Mouse (Mus musculus) NIH3T3 (cell line): ENCODE measurements at regions not wholly inside any gene's neighbourhood (a gene's known extent, or its start where the extent isn't known, plus 50 kb on each side); places are given as distances from the start of the nearest gene placed in this dataset.
A peak's percentile ranks its signal among the peaks of the same experiment; 100 is the strongest.

ENCODE experiments used
- DNase-seq: peaks from one replicate; pipeline ENCODE4 v3.0.0-alpha.2; 2012; ENCODE audit warnings: low read depth

DNA sequence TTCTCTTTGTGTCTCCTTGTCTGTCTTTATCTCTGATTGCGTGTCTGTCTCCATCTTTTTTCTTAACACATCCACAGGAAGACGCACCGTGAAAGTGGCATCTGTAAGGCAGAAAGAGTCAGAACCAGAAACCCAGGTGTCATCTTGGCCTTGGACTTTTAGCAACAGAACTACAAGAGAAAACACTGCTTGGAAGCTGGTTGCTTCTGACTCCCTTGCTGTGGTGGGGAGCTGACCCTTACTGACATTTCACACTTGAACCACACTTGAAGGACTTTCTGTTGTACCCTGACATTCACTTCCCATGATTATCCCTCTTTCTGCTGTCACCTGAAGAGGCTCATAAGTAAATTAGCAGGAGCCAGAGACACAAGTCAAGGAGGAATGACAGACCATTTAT, 180.6 kb downstream of the Irx2 start:
- no peak for DNase-seq

DNA sequence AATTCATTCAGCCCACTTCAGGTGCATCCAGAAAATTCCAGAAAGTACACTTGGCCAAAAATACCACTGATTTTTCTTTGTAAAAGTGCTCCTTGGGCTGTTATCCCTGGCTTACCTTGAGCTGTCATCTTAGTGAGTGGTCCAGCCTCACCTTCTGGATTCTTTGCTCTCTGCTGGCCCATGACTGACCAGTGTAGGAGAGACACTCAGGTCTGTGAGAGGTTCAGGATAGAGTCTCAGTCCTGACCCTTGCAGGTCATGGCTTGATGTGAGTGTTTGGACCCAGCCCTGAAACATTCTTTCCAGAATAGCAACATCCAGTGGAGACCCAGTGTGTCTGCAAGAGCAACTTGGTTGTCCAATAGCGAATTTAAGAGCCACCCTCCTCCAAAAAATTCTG, 182.0 kb downstream of the Irx2 start:
- DNase-seq: no peak

DNA sequence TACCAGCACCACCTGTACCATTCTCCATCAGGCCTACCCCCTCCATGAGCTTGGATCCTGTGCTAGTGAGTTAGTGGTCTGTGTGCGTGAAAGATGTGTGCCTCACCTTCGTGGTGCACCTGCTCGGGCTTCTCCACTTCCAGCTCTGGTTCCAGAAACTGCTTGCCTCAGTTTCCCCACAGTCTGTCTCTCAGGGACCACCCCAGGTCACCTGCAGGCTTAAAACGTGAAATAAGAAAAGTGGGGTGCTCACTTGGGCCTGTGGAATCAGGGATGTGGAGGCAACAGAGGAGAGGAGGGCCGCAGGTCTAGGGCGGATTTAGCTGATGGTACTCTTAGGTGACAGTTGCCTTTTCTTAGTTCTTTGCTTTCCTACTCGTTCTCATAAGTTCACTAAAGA, 186.0 kb downstream of the Irx2 start:
- no peak for DNase-seq

DNA sequence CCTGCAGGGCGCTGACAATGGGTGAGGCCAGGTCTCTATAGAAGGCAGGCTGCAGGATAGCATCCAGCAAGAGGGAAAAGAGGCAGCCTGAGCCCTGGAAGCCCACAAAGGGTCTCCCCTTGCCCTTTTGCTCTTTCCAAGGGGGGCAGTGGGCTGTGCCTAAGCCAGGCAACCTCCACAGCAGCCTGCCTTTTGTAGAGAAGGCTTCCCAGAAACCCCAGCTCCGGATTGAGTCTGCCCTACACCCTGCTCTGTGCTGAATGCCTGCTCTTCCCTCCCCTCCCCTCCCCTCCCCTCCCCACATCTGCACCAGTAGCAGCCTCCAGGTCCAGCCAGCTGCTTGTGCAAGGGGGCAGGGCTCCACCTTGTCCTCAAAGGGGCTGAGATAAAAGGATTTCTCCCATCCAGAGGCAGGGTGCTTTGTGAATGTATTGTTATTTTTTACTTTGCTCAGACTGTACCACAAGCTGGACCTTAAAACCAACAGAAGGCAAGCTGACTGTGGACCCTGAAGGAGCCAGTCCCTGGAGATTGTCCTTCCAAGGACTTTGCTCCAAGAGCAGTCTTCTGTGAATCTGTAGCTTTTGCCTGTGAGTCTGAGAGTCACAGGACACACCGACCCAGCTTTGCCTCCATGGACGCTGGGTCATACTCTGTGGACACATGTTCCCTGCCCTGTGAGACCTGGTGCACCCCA, 186.8 kb downstream of the Irx2 start:
- DNase-seq: no peak

DNA sequence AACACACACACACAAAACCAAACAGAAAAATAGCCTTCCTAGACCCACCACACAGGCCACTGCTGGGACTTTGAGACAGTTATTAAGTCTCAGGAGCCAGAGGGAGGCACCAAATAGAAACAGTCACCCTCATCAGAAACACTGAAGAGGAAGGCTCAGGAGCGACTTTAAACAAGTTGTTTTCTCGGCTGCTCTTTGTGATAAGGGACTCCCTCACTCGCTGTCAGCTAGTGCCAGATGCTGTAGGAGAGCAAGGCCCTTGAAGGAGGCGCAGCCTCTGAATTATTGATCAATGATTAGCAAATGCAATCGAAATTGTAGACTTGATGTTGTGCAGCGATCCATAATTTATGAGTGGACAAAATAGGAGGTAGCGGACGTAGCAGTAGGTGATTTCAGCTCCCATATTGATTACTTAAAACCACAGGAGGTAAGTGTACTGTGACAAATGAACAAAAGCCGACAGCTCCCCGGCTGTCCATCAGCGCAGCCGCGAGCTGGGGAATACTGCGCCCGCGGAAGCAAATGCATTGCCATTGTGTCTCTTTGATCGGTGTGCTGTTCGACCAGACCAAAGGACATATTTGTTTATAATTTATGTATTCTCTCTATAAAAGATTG, 187.4 kb downstream of the Irx2 start:
- DNase-seq: no peak

DNA sequence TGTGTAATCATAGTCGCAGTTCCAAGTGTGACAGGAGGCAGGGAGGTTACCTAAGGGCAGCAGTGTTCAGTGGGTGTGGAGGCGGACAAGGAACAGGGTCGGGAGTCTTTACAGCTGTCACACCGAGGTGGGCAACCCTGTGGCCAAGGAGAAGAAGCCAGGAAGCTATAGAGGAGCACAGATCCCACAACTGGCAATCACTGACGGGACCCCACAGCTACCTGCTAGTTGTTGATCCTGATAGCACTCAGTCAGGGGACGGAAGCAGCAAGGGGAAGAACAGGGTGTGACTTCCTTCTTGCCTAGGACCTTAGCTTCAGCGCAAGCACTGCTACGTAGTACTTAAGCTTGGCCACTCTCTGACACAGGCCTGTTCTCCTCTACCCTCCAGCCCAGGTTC, 188.2 kb downstream of the Irx2 start:
- DNase-seq: no peak

DNA sequence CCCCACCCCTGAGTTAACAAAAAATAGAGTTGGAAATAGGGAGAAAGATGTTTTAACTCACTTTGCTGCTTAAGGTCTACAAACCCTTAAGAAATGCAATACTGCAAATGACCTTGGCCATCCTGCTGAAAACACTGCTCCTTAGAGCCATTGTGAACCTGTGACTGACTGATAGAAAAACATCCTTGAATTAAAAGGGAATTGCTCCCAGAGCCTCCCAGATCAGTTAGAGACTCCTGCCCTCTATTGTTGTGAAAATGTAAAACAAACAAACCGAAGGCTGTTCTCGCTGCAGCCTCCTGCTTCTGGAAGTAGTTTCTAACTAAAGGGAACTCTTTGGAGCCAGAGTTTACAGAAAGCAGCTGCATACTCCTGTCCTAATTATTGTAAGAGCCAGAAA, 188.9 kb downstream of the Irx2 start:
- no peak for DNase-seq

DNA sequence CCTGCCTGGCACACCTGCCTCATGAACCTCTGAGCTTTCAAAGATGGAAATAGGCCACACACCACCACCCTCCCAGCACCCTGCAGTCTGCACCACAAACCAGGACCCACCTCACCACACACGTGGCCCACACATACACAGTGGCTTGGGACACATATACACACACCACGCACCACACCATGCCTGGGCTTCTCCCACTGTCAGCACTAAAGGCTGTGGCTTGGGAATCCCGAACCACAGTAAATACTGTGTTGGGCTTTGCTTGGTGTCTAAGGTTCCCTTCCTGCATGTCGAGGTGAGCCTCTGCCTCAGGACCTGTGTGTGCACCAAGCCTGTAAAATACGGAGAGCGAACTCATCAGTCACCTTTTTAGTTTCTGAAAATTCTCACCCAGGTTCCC, 189.3 kb downstream of the Irx2 start:
- peak; percentile 2 for DNase-seq

DNA sequence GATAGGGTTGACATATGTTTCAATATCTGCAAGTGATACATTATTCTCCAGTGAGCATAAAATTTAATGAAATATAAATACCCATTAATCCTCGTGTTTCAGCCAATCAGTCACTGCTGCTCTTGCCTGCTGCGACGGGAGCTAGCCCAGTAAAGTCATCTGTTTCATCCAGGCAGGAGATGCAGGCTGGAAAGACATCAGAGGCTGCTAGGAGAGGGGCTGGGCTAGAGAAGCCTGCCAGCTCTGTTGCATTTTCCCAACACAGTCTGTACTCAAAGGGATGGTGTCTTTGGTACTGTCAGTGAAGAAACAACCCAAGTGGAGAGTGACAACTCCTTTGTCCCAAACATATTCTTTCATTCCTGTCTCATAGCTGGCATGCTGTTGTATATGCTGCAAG, 198.0 kb downstream of the Irx2 start:
- DNase-seq: no peak

DNA sequence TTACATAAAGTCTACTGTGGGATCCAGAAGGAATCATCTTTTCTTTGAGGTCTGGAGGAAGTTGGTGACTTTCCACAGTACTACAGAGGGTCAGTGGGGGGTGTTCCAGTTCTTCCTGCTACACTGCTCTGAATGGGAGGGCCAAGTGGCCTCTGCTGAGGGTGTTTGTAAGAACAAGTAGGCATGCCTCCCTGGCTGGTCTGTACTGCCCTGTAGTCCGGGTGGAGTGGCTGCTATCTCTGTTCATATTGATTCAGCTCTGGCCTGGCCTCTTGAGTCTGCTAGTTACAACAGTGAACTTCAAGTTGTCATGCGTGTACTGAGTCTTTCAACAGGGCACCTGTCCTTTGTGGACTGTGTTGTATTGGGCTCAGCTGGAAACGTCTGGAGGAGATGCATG, 200.7 kb downstream of the Irx2 start:
- DNase-seq: no peak

DNA sequence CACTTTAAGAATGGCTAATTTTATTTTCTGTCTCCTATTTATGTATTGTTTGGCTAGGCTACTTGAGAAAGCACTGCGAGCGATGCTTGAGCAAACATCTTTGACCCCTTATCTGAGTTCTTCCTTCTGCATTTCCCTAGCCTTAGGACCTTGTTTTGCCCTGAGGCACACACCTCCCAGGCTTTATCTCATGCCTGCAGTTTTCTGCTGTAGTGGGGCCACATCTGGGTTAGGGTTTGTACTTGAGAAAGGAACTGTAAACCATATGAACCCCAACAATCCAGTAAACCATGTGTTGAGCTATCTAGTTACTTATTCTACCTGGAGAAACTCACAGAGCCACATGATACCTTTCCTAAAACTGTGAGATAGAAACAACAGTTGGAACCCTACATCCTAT, 204.7 kb downstream of the Irx2 start:
- no peak for DNase-seq

DNA sequence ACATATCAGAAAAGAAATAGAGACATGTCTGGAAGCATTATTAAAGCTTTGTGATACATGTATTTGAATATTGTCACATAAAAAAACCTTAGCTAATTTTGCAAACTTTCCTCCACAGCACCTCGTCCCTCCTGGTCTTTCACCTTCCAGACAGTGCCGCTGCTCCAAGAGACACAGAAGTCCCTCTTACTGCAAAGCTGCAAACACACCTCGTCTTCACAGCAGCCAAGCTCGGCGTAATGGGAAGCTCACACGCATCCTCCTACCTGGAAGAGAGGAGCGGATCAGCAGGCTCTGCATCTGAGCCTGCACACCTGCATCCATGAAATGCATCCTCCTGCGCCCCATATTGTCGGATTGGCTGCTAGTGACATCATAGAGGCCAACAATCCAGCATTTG, 208.4 kb downstream of the Irx2 start:
- DNase-seq: no peak

DNA sequence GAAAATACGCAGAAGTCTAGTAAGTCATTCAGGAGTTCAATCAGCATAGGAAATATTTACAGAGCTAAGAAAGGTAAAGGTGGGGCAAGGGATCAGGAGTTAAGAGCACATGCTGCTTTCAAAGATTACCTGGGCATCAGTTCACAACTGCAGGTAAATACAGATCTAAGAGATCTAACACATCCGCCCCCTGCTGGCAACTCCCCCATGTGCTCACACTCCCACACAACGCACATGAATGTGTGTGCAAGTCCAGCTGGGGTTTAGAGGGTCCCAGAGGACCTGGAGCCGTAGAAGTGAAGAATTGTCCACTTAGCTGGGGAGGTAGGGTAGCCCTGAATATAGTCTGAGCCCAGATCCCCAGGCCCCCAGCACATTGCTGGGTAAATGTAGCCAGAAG, 219.5 kb downstream of the Irx2 start:
- DNase-seq: peak; percentile 5

DNA sequence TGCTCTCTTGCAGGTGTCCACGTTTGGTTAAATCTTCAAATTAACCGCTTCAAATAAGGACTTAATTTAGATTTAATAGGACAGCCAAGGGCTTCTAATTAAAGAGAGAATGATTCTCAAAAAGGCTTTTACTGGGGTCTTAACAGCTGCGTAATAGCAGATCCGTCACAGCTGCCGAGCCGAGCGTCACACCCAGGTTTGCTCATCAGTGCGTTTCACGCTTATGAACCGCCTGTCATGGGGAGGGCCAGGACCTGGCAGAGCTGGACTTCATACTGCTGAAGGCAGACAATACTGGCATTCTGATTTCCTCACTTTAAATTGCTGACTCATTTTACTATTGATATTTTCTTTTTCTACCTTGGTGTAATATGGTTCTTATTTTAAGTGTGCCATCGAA, 221.2 kb downstream of the Irx2 start:
- no peak for DNase-seq

DNA sequence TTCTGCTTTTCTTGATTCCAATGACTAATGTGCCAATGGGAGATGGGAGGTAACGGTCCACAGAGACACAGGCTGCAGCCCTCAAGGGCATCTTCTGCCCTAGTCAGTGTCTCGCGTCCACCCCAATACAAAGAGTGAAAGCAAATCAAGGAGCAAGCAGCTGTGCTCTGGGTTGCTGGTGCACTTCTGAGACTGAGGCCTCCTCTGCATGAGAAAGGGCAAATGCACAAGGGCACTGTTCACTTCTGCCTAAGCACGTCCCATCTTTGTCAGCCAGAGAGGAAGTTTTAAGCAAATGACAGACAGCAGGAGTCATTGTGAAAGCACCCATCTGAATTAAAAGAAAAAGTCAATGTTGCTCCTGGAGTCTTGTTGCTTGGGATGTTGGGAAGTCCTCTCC, 224.3 kb downstream of the Irx2 start:
- no peak for DNase-seq

DNA sequence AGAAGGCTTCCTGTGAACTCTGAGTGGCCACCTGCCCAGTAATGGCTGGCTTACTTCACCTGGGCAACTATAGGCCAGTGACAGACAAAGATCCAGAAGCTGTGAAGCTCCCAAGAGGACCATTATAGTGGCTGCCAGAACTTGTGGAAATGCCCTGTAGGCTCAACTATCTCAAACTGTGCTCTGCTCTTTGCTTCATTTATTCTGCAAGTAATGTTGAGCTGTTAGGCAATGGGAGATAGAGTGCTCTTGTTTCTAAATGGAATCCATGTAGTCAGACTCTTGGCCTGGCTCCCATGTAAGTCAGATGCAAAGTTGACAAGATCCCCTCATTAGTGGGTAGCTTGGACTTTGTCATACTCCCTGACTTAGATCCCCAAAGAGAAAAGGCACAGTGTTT, 247.3 kb downstream of the Irx2 start:
- no peak for DNase-seq

DNA sequence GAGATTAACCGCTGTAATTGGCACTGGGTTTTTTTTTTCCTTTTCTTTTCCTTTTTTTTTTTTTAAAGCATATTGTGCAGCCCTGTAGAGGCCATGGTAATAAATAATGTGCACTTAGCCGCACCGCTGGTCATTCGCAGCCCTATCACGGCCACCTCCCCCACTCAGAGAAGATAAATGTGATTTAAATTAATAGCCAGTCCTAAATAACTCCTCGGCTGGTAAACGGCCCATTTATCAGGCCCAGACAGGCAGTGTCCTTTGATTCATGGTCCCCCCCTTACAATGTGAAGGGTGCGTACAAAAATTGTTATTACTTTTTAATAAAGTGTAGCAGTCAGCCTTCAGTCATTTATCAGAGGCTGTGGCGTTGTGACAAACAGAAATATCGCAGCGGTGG, 266.4 kb downstream of the Irx2 start:
- DNase-seq: no peak

DNA sequence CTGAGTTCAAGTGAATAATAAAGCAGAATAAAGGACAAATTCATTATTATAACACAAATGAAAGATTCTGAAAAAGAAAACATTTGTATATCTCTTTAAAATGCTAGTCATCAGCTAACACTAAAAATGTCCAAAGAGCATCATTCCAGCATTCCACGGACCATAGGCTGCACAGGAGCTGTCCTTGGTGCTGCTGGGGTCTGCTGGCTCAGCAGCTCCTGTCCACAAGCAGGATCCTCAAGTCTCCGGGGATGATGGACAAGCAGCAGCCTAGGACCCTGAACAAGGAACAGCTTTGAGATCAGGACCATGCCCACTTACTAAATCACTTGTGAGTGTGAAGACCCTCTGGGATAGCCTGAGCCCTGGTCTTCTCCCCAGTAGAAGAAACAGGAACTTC, 274.0 kb downstream of the Irx2 start:
- DNase-seq: peak; percentile 61

DNA sequence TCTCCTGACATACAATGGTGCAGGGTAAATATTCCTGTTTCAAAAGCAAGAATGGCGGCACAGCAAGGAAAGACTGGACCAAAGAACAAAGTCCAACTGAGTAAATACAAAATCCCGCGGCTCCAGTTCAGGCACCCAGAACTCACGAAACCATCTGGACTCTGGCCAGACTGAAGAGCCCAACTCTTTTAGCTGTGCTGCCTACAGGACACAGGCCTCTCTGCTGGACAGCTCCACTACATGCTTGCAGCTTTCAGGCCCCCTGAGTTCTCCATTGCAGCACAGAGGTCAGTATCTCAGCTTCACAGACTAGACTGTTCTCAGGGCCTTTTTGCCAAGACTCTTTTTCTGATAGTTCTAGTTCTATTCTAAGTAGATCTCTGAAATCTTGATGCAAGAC, 290.3 kb downstream of the Irx2 start:
- peak; percentile 2 for DNase-seq

DNA sequence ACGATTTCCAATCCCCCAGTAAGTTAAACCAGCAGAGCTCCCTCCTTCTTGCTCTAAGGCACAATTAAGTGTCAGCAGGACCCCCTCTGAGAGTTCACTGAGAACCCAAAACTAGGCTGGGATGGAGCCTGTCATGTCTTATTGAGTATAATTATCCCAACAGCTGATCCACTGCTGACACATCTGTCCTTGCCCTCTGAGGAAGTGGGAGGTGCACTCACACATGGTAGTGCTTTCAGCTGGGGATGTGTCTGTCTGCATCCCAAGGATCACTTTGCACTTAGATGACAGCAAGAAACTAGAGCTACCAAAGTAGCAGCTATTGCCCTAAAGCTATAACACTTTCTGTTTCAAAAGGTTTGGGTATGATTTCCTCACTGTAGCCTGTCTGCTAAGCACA, 291.7 kb downstream of the Irx2 start:
- no peak for DNase-seq

DNA sequence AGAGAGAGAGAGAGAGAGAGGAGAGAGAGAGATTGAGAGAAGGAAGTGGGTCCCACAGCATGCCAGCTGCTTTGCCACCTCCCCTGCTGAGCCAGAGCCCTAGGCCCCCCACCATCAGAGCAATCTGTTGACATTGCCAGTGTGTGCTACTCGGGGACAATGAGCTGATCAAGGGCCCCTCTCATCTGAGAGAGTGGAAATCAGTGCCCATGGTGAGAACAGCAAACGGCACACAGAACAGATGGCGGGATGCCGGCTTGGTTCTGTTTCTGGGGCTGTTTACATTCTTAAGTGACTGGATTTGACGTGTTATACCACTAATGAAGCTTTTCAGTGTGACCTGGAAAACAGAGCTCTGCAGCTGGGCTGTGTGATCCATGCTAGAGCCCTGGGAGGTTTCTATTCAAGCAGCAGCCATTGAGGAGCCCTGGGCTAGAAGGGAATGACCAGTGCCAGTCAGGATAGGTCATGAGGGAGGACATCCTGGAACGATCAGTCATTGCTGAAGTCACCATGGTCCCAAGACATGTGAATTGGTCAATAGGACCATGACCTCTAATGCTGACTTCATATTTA, 296.0 kb downstream of the Irx2 start:
- DNase-seq: no peak

DNA sequence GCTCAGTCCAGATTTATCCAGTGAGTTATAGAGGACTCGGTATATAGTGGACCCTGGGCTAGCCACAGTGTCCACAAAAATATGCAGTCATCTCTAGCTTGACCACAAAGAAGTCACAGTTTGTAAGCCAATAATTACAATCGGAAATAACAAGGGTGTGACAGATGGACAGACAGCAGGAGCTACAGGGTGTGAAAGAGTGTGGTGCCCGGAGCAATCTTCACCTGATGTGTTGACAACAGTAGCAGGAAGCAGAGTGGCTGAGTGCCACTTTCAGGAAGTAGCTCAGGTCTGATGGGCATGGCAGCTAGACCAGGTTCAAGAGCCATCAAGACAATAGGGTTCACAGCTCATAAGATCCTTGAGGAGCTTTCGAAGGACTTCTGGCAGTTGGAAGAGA, 308.6 kb downstream of the Irx2 start:
- no peak for DNase-seq

DNA sequence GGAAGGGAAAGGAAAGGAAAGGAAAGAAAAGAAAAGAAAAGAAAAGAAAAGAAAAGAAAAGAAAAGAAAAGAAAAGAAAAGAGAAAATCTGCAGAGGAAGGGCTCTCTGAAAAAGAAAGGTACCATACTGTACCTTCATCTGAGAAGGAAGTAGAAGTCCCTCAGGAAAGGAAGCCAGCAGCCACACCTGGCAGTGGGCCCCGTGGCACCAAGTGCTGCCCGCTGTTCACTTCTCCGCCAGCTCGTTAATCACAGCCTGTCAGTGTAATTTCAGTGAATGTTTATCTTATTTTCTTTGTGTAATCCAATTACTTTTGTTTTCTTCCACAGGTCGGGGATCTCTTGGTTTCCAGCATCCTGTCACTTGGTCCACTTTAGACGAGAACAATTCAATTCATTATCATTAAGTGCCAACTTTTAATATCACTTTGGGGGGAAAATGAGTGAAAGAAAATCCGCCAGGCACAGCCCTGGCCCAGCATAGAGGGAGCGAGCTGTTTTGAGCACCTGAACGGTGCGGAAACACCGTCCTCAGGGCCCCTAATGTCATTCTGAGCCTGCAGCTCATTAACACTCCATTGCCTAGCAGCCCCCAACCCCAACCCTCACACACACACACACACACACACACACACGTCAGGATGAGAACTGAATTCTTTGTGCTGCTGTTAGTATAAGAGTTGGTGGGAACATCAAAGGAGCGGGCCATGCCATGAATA, 309.7 kb downstream of the Irx2 start:
- DNase-seq: no peak
